Mouse (Mus musculus) G1E (cell line): ENCODE data around the gene Gli1.
"Not testable (repeated sequence)": the region's sequence is repeated elsewhere in the genome, so short reads cannot be mapped to it uniquely, and the experiment has no call there.

ENCODE experiments used
- CTCF ChIP-seq: IDR thresholded peaks from 2 replicates; pipeline ENCODE4 v1.5.1; 2012; ENCODE audit warnings: low read depth, low read length, inconsistent platforms, mixed read lengths
- GATA1 ChIP-seq: IDR thresholded peaks from 2 replicates; pipeline ENCODE4 v1.6.1; 2012; ENCODE audit warnings: borderline replicate concordance, low read length, inconsistent platforms, mixed read lengths
- GATA2 ChIP-seq: IDR thresholded peaks from 2 replicates; pipeline ENCODE4 v1.6.1; 2012; ENCODE audit warnings: low read depth, low read length, inconsistent platforms, borderline replicate concordance
- POLR2AphosphoS5 ChIP-seq: IDR thresholded peaks from 2 replicates; pipeline ENCODE4 v1.6.1; 2012; ENCODE audit warnings: low read depth, low read length, inconsistent platforms; ENCODE audit not compliant: insufficient replicate concordance
- TAL1 ChIP-seq: conservative IDR thresholded peaks from 2 replicates; pipeline ENCODE4 v1.6.1; 2012; ENCODE audit warnings: low read depth, low read length, inconsistent platforms, mixed read lengths

DNA sequence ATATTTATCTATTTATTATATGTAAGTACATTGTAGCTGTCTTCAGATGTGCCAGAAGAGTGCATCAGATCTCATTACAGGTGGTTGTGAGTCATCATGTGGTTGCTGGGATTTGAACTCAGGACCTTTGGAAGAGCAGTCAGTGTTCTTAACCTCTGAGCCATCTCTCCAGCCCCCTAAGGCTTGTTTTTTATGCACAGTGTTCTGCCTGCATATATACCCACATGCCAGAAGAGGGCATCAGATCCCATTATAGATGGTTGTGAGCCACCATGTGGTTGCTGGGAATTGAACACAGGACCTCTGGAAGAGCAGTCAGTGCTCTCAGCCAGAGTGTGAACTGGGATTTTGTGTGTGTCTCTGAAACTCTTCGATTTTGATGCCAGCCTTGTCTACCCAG lies 26.8 kb downstream of the Gli1 start:
- not testable (repeated sequence) for TF ChIP-seq CTCF, TAL1, POLR2AphosphoS5, GATA1, GATA2
